Mouse (Mus musculus) ES-E14 (cell line): Measurements from ENCODE around the gene Zfp637. TPM values are rescaled to one million over a fixed set of nuclear protein-coding genes. Genes with fewer than 3 reads are reported as not detected.

Experiments
- DNase-seq: peaks from one replicate; pipeline ENCODE4 v3.0.0-alpha.2; 2013; ENCODE audit warnings: low read depth, low spot score
- H3K27ac ChIP-seq: 2 replicates; pipeline ENCODE4 v1.5.1; 2012; ENCODE audit warnings: low read depth, mild to moderate bottlenecking, low read length, moderate library complexity, mixed read lengths; ENCODE audit not compliant: poor library complexity, insufficient read depth, severe bottlenecking
- H3K36me3 ChIP-seq: 2 replicates; pipeline ENCODE4 v1.6.1; 2012; ENCODE audit warnings: mild to moderate bottlenecking, low read length, moderate library complexity, mixed read lengths; ENCODE audit not compliant: control insufficient read depth, poor library complexity, insufficient read depth, severe bottlenecking
- H3K4me1 ChIP-seq, 2 experiments: fragments of 150-350 bp in 1 of 2; sonication (generic) in 1 of 2; 2 replicates each; pipeline ENCODE4 v1.6.1; 2012; ENCODE audit warnings: low read length in 2 of 2, mild to moderate bottlenecking in 1 of 2, mixed read lengths in 1 of 2; ENCODE audit not compliant: control insufficient read depth in 2 of 2, insufficient read depth in 2 of 2, poor library complexity in 1 of 2
- H3K4me3 ChIP-seq, 2 experiments: fragments of 150-350 bp in 1 of 2; sonication (generic) in 1 of 2; 2 replicates each; pipeline ENCODE4 v1.5.1; 2012; ENCODE audit warnings: low read length in 2 of 2, low read depth in 1 of 2, mild to moderate bottlenecking in 1 of 2, mixed read lengths in 1 of 2; ENCODE audit not compliant: insufficient read depth in 1 of 2, poor library complexity in 1 of 2, severe bottlenecking in 1 of 2
- H3K9ac ChIP-seq: 2 replicates; pipeline ENCODE4 v1.6.1; 2012; ENCODE audit warnings: low read depth, mild to moderate bottlenecking, low read length, mixed read lengths; ENCODE audit not compliant: poor library complexity, insufficient read depth, severe bottlenecking
- H3K9me3 ChIP-seq: fragments of 150-350 bp; sonication (generic); 2 replicates; pipeline ENCODE4 v1.6.1; 2012; ENCODE audit warnings: low read depth, mild to moderate bottlenecking, low read length; ENCODE audit not compliant: control insufficient read depth, insufficient read depth
- CHD2 ChIP-seq: IDR thresholded peaks from 2 replicates; pipeline ENCODE4 v1.6.1; 2014; ENCODE audit warnings: mild to moderate bottlenecking, low read depth, low read length, inconsistent platforms
- HCFC1 ChIP-seq: IDR thresholded peaks from 2 replicates; pipeline ENCODE4 v1.6.1; 2012; ENCODE audit warnings: low read length, inconsistent platforms, borderline replicate concordance; ENCODE audit not compliant: insufficient read depth
- MAFK ChIP-seq: IDR thresholded peaks from 2 replicates; pipeline ENCODE4 v1.6.1; 2014; ENCODE audit warnings: mild to moderate bottlenecking, low read depth, low read length, inconsistent platforms; ENCODE audit not compliant: insufficient read depth
- ZC3H11A ChIP-seq: IDR thresholded peaks from 2 replicates; pipeline ENCODE4 v1.6.1; 2012; ENCODE audit warnings: low read depth, mild to moderate bottlenecking, inconsistent platforms, low read length, borderline replicate concordance
- ZNF384 ChIP-seq: IDR thresholded peaks from 2 replicates; pipeline ENCODE4 v1.6.1; 2012; ENCODE audit warnings: low read depth, low read length, inconsistent platforms
- in situ Hi-C, 2 experiments: fragments of 600-800 bp; cut with MboI; formaldehyde crosslinking; loops; one replicate each; pipeline ENCODE4 v1.15.1; 2025; ENCODE audit warnings: low sequenced_read_pairs in 2 of 2, inconsistent platforms in 1 of 2; ENCODE audit not compliant: unreplicated experiment in 2 of 2
- total RNA-seq: library from RNA; depleted of rRNA; stranded (reverse); fragments of 300-350 nt; gene quantifications from 2 replicates; pipeline ENCODE4 v1.2.3, GENCODE M21; 2012

Zfp637 gene
- total RNA-seq, 1 experiment = 14.3 TPM

- no peak overlapping the region for H3K4me3 ChIP-seq
- no peaks in the 10 kb centered on the region for H3K36me3 ChIP-seq
- in situ Hi-C loops = no loop called here
- no peak for TF ChIP-seq HCFC1
- no peak for TF ChIP-seq ZNF384
- no peak for TF ChIP-seq MAFK
- no peak for TF ChIP-seq ZC3H11A
- no peak for TF ChIP-seq CHD2
- no peak overlapping the region for H3K9ac ChIP-seq
- H3K27ac ChIP-seq = no peak overlapping the region
- H3K4me1 ChIP-seq = no peaks in the 10 kb centered on the region
- DNase-seq = no peak
- H3K9me3 ChIP-seq = no peaks in the 10 kb centered on the region
Measured at GRCm38 (mm10) chr6:117817108-117817541, 23.9 kb upstream of the Zfp637 start.

DNA sequence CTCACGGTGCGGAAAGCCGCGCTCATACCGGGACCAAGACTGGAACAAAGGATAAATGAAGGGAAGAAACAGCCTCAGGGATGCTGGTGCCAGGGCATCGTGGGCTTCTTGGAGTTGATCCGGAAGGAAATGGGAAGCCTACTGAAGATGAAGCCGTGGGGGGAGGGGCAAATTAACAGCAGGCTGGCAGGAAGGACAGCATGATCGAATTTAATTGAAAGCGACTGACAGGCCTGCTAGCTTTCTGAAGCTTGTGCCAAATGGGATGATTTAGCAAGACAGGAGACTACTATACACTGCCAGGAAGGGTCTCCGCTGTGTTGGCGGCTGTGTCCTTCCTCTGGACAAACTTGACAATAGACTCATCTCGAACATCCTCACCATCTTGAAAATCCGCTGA lies 20.7 kb upstream of the Zfp637 start:
- no peak for TF ChIP-seq CHD2
- TF ChIP-seq ZNF384 = no peak
- TF ChIP-seq ZC3H11A = no peak
- TF ChIP-seq HCFC1 = no peak
- TF ChIP-seq MAFK = no peak
- no peak for DNase-seq
- Histone ChIP-seq H3K9me3 (no peaks in the 10 kb centered on the region), H3K27ac (no peak overlapping the region), H3K36me3 (no peaks in the 10 kb centered on the region), H3K4me3 (no peak overlapping the region), H3K4me1 (no peaks in the 10 kb centered on the region), H3K9ac (no peak overlapping the region)
- in situ Hi-C loops = loop anchor here (10.0 kb wide), 2 partner anchors 136 to 656 kb away; partner anchors contain the start of gene Cxcl12 (in 1 of the 2)

GRCm38 (mm10) chr6:117825369-117825768 lies 15.6 kb upstream of the Zfp637 start:
- Histone ChIP-seq H3K36me3 (no peaks in the 10 kb centered on the region), H3K9ac (no peak overlapping the region), H3K4me1 (0 out of 4 replicates have a peak, but pooled peaks cover 0 to 2% of the 10 kb centered on the region in 2 experiments), H3K9me3 (no peaks in the 10 kb centered on the region), H3K27ac (no peak overlapping the region), H3K4me3 (no peak overlapping the region)
- DNase-seq = peak; percentile 63
- TF ChIP-seq ZC3H11A = peak; percentile 96
- TF ChIP-seq MAFK = 0 out of 2 replicates have a peak, but pooled peaks have one; percentile 49
- TF ChIP-seq HCFC1 = no peak
- in situ Hi-C loops = loop anchor here (5.0 to 25.0 kb wide), 4 partner anchors 141 to 661 kb away; partner anchors contain the start of gene Cxcl12 (in 1 of the 2)

GRCm38 (mm10) chr6:117828273-117828672 lies 12.7 kb upstream of the Zfp637 start:
- TF ChIP-seq HCFC1 (peak; percentile 10; the same call in 1 of the 2 replicates), CHD2 (no peak), ZNF384 (no peak), MAFK (no peak), ZC3H11A (peak; percentile 81; the same call in 1 of the 2 replicates)
- DNase-seq = peak; percentile 74
- no peaks in the 10 kb centered on the region for H3K36me3 ChIP-seq
- in situ Hi-C loops = loop anchor here (5.0 to 25.0 kb wide), 4 partner anchors 143 to 663 kb away; partner anchors contain the start of gene Cxcl12 (in 1 of the 2)
- H3K9me3 ChIP-seq = no peaks in the 10 kb centered on the region
- H3K27ac ChIP-seq = no peak overlapping the region
- no peak overlapping the region for H3K4me3 ChIP-seq
- H3K9ac ChIP-seq = no peak overlapping the region
- H3K4me1 ChIP-seq = 0 out of 4 replicates have a peak, but pooled peaks cover 0 to 2% of the 10 kb centered on the region in 2 experiments
